Mouse (Mus musculus): ENCODE data around the gene B4galnt3. TPM values are rescaled to one million over a fixed set of nuclear protein-coding genes. Genes with fewer than 3 reads are reported as not detected.

Gene B4galnt3
- polyA plus RNA-seq, 1 experiment from 2014 or later, result 0.73 TPM

DNA sequence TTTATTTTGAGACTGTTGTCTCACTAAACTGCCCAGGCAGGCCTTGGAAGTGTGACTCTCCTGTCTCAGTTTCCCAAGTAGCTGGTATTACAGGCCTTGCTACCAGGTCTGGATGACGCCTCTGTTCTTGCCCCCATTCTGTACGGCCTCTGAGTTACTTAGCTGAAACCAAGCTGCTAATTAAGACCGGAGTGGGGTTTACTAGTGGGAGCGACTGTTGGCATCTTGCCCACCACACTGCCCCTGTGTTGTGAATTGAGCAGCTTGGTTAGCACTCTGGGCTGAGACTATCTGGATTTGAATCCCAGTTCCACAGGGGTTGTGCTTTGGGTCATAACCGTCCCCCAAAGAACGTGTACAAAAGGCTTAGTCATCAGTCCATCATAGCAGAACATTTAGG is 136.9 kb downstream of the B4galnt3 start:
- H3K4me1 ChIP-seq, result peaks cover 11% of the 10 kb centered on the region; the same call in 1 of the 2 replicates
- H3K27ac ChIP-seq, result no peak overlapping the region
- H3K4me2 ChIP-seq, result no peak overlapping the region
- H3K27me3 ChIP-seq (replicated peaks), result no peaks in the 10 kb centered on the region
- no peaks in the 10 kb centered on the region for H3K9me3 ChIP-seq
- no peak overlapping the region for H3K4me3 ChIP-seq (replicated peaks)
- WGBS, result 70% methylated on average over 6 of the region's 6 CpGs
- no peak for ATAC-seq (ENCODE audit: insufficient read depth, low FRiP score, low read depth)
- H3K36me3 ChIP-seq, result no peaks in the 10 kb centered on the region
- no peak overlapping the region for H3K9ac ChIP-seq

- H3K4me3 ChIP-seq (replicated peaks), result no peak overlapping the region
- H3K9ac ChIP-seq, result no peak overlapping the region
- no peak for ATAC-seq (ENCODE audit: insufficient read depth, low FRiP score, low read depth)
- no peaks in the 10 kb centered on the region for H3K9me3 ChIP-seq
- H3K27me3 ChIP-seq (replicated peaks), result no peaks in the 10 kb centered on the region
- 81% methylated on average over 4 of the region's 4 CpGs for WGBS
- no peak overlapping the region for H3K27ac ChIP-seq
- no peak overlapping the region for H3K4me2 ChIP-seq
- peaks cover 11% of the 10 kb centered on the region; the same call in 1 of the 2 replicates for H3K4me1 ChIP-seq
- no peaks in the 10 kb centered on the region for H3K36me3 ChIP-seq
These were observed 138.8 kb downstream of the B4galnt3 start for GRCm38 (mm10) chr6:120155510-120155909.

DNA sequence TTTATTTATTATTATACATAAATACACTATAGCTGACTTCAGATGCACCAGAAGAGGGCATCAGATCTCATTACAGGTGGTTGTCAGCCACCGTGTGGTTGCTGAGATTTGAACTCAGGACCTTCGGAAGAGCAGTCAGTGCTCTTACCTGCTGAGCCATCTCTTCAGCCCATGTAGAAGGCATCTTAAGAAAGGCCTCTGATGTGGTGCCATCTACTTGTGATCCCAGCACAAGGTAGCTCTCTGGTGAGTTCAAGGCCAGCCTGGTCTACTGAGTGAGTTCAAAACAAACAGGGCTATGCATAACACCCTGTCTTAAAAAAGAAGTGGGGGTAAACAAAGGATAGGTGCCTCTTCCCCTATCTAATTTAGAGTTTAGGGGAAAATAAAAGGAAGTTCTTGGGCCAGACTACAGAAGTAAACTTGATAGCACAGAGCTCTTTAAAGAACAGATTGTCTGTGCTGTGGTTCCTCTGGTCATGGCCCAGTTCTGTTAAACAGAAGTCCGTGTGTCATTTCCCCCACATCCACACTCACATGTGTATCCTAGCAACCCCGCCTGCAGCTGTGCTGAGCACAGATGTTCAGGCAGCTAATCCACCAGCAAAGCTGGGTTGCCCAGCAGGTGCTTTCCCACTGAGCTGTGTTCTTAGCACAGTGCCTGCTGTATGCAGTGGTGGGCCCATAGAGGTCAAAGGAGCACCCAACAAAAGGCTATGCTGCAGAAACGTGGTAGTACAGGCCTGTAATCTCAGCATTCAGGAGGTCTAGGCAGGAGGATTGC is 139.6 kb downstream of the B4galnt3 start:
- Histone ChIP-seq H3K4me2 (no peak overlapping the region), H3K27me3 (replicated peaks) (no peaks in the 10 kb centered on the region), H3K9me3 (no peaks in the 10 kb centered on the region), H3K4me1 (peaks cover 8% of the 10 kb centered on the region; the same call in 1 of the 2 replicates), H3K36me3 (no peaks in the 10 kb centered on the region), H3K4me3 (replicated peaks) (no peak overlapping the region), H3K9ac (no peak overlapping the region), H3K27ac (no peak overlapping the region)
- 68% methylated on average over 5 of the region's 5 CpGs for WGBS
- ATAC-seq (ENCODE audit: insufficient read depth, low FRiP score, low read depth), result no peak

Other genes with a start within 250 kb of the B4galnt3 start
- 0.22 TPM in 1 of 2 replicates, not detected in the other for gene Ninj2, start 201.2 kb downstream of the B4galnt3 start, polyA plus RNA-seq (2015; fragmentation: Nextera tagmentation; extraction: Ambion mirVana)
- 0.21 and 0.40 TPM in 2 replicates for gene D330020A13Rik, start 195 bp downstream of the B4galnt3 start, polyA plus RNA-seq (2015; fragmentation: Nextera tagmentation; extraction: Ambion mirVana)
- gene Kdm5a, start 69.6 kb upstream of the B4galnt3 start, polyA plus RNA-seq (2015; fragmentation: Nextera tagmentation; extraction: Ambion mirVana), result 38.6 and 41.7 TPM in 2 replicates
- gene Ccdc77, start 69.8 kb upstream of the B4galnt3 start, polyA plus RNA-seq (2015; fragmentation: Nextera tagmentation; extraction: Ambion mirVana), result 20.6 and 22.8 TPM in 2 replicates
- gene Il17ra, start 168.7 kb upstream of the B4galnt3 start, polyA plus RNA-seq (2015; fragmentation: Nextera tagmentation; extraction: Ambion mirVana), result 7.2 and 7.5 TPM in 2 replicates
- gene Tmem121b, start 199.2 kb upstream of the B4galnt3 start, polyA plus RNA-seq (2015; fragmentation: Nextera tagmentation; extraction: Ambion mirVana), result 0.12 and 0.15 TPM in 2 replicates
- 15.2 and 20.5 TPM in 2 replicates for gene Hdhd5, start 236.8 kb upstream of the B4galnt3 start, polyA plus RNA-seq (2015; fragmentation: Nextera tagmentation; extraction: Ambion mirVana)

Measured in stomach, embryonic 15.5 days (tissue).